Comparison of ENCODE assay signal across 25 mouse cellular contexts in the genomic region with DNA sequence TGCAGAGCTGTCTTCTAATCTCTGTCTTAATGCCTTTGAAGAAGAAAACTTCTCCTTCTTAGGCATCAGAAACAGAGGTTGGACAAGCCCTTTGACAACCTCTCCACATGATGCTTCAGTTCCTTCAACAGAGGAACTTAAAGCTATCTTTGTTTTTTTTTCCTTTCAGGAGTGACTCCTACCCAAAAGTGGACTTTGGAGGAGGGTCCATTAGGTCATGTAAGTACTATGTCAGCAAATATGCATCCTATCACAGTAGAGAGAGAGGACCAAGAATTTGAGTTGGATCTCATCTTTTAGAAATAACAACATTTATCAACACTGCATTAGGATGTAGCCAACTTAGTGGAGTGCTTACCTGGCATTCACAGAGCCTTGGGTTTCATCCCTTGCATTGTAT. TPM values are rescaled to one million over a fixed set of nuclear protein-coding genes. Genes with fewer than 3 reads are reported as not detected.
DNase-seq lines count a peak whose midpoint lies in the region; ATAC-seq and TF ChIP-seq lines count a peak whose summit lies in the region.
"Had no signal": no experiment of that assay in that cellular context is flagged by ENCODE, and none has a peak within 500 bp of the region (broad histone marks: within the 10 kb centered on the region; RNA-seq: fewer than 3 reads in every experiment).

No protein-coding gene starts in this region.

- no peaks in the 10 kb centered on the region for H3K27me3 ChIP-seq in kidney, adult 2 months (replicated peaks; ENCODE audit: control insufficient read depth, insufficient read depth, low read length)
- no peaks in the 10 kb centered on the region for H3K27me3 ChIP-seq in liver, adult 2 months (ENCODE audit: control insufficient read depth, insufficient read depth, low read length)
- H3K27me3 ChIP-seq in liver, embryonic 12.5 days (replicated peaks), result no peaks in the 10 kb centered on the region
- H3K27me3 ChIP-seq in small intestine, adult 2 months (ENCODE audit: control insufficient read depth, insufficient read depth, low read length), result no peaks in the 10 kb centered on the region
- H3K27me3 ChIP-seq in forebrain, embryonic 10.5 days (ENCODE audit: poor library complexity, severe bottlenecking), result no peaks in the 10 kb centered on the region
- H3K27me3 ChIP-seq: CH12.LX; embryonic facial prominence, embryonic 13.5 days; embryonic facial prominence, embryonic 15.5 days; forebrain, embryonic 13.5 days; forebrain, embryonic 15.5 days; Patski had no signal

- peak; percentile 64 for DNase-seq in kidney, adult 2 months
- no peak for DNase-seq in kidney, postnatal 25 days
- peak; percentile 34 for DNase-seq in liver, adult 2 months (ENCODE audit: extremely low read depth, low read depth, low spot score)
- DNase-seq in forebrain, embryonic 10.5 days (ENCODE audit: extremely low spot score, low spot score), result no peak
- DNase-seq: adrenal gland, adult 8-10 months; adrenal gland, postnatal 14 days; adrenal gland, postnatal 36 days; B cell, adult 2 months; cerebellum, adult 11 months; cerebellum, adult 18-20 months; cerebellum, adult 8-10 months; cerebellum, adult 9-11 months; cerebellum, postnatal 36 days; embryo, embryonic 11 days; forebrain, postnatal 0 days had no signal

- no peaks in the 10 kb centered on the region for H3K36me3 ChIP-seq in kidney, adult 2 months (ENCODE audit: control insufficient read depth, insufficient read depth, low read length)
- peaks cover 1% of the 10 kb centered on the region for H3K36me3 ChIP-seq in liver, adult 2 months (ENCODE audit: control insufficient read depth, insufficient read depth, low read length)
- H3K36me3 ChIP-seq in liver, embryonic 12.5 days, result no peaks in the 10 kb centered on the region
- peaks cover 6% of the 10 kb centered on the region for H3K36me3 ChIP-seq in small intestine, adult 2 months (ENCODE audit: control insufficient read depth, insufficient read depth, low read length)
- peaks cover 9% of the 10 kb centered on the region for H3K36me3 ChIP-seq in forebrain, embryonic 10.5 days (replicated peaks)
- H3K36me3 ChIP-seq: embryonic facial prominence, embryonic 15.5 days; G1E had no signal

- no peak for ATAC-seq in liver, embryonic 12.5 days
- ATAC-seq: forebrain, embryonic 13.5 days; forebrain, embryonic 15.5 days; forebrain, postnatal 0 days; Patski had no signal

- no peak overlapping the region for H3K9ac ChIP-seq in liver, adult 2 months (ENCODE audit: low read depth, low read length)
- no peak overlapping the region for H3K9ac ChIP-seq in liver, embryonic 12.5 days
- H3K9ac ChIP-seq: embryonic facial prominence, embryonic 13.5 days; embryonic facial prominence, embryonic 15.5 days; forebrain, embryonic 13.5 days; forebrain, embryonic 15.5 days; forebrain, postnatal 0 days had no signal

- no peak overlapping the region for H3K4me2 ChIP-seq in liver, embryonic 12.5 days
- H3K4me2 ChIP-seq: embryonic facial prominence, embryonic 13.5 days; embryonic facial prominence, embryonic 15.5 days; forebrain, embryonic 13.5 days; forebrain, embryonic 15.5 days had no signal

- H3K4me3 ChIP-seq in kidney, adult 2 months (ENCODE audit: insufficient read depth, low read depth, low read length), result no peak overlapping the region
- no peak overlapping the region for H3K4me3 ChIP-seq in liver, adult 2 months (ENCODE audit: insufficient read depth, low read depth, low read length)
- no peak overlapping the region for H3K4me3 ChIP-seq in liver, embryonic 12.5 days
- H3K4me3 ChIP-seq in small intestine, adult 2 months (ENCODE audit: low read depth, low read length), result no peak overlapping the region
- no peak overlapping the region for H3K4me3 ChIP-seq in forebrain, embryonic 10.5 days
- H3K4me3 ChIP-seq: embryonic facial prominence, embryonic 13.5 days; embryonic facial prominence, embryonic 15.5 days; erythroblast, embryonic 14.5 days; forebrain, embryonic 13.5 days; forebrain, embryonic 15.5 days had no signal

- no peak for TF ChIP-seq CTCF in kidney, adult 2 months (conservative IDR thresholded peaks at IDR 0.05; ENCODE audit: insufficient read depth, insufficient read length, low read depth, low read length)
- no peak for TF ChIP-seq CTCF in liver, adult 2 months (IDR thresholded peaks at IDR 0.05; ENCODE audit: low read depth, low read length)
- no peak for TF ChIP-seq CTCF in small intestine, adult 2 months (IDR thresholded peaks at IDR 0.05; ENCODE audit: extremely low read depth, insufficient read length, insufficient replicate concordance, low read depth, low read length)

- peaks cover 13% of the 10 kb centered on the region; the same call in 1 of the 2 replicates for H3K4me1 ChIP-seq in kidney, adult 2 months (ENCODE audit: control insufficient read depth, insufficient read depth, low read length)
- H3K4me1 ChIP-seq in liver, adult 2 months (ENCODE audit: control insufficient read depth, insufficient read depth, low read length), result no peaks in the 10 kb centered on the region; the same call in 1 of the 2 replicates
- H3K4me1 ChIP-seq in liver, embryonic 12.5 days, result no peaks in the 10 kb centered on the region
- H3K4me1 ChIP-seq in small intestine, adult 2 months (ENCODE audit: control insufficient read depth, insufficient read depth, insufficient read length, low read length), result peaks cover 40% of the 10 kb centered on the region; the same call in 1 of the 2 replicates
- H3K4me1 ChIP-seq in forebrain, embryonic 10.5 days, result no peaks in the 10 kb centered on the region
- H3K4me1 ChIP-seq: embryonic facial prominence, embryonic 13.5 days; embryonic facial prominence, embryonic 15.5 days; forebrain, embryonic 13.5 days; forebrain, embryonic 15.5 days had no signal

- H3K9me3 ChIP-seq in liver, embryonic 12.5 days (replicated peaks), result no peaks in the 10 kb centered on the region
- H3K9me3 ChIP-seq in forebrain, embryonic 10.5 days, result no peaks in the 10 kb centered on the region
- H3K9me3 ChIP-seq: embryonic facial prominence, embryonic 13.5 days; embryonic facial prominence, embryonic 15.5 days; forebrain, embryonic 13.5 days; forebrain, embryonic 15.5 days had no signal

- no peak overlapping the region for H3K27ac ChIP-seq in kidney, adult 2 months (ENCODE audit: insufficient read depth, low read depth, low read length)
- H3K27ac ChIP-seq in liver, adult 2 months (replicated peaks; ENCODE audit: insufficient read depth, low read depth, low read length), result no peak overlapping the region
- H3K27ac ChIP-seq in liver, embryonic 12.5 days, result no peak overlapping the region
- H3K27ac ChIP-seq in small intestine, adult 2 months (ENCODE audit: insufficient read depth, low read depth, low read length), result peak overlapping the region; percentile 96
- H3K27ac ChIP-seq in forebrain, embryonic 10.5 days, result no peak overlapping the region
- H3K27ac ChIP-seq: embryonic facial prominence, embryonic 13.5 days; embryonic facial prominence, embryonic 15.5 days; forebrain, embryonic 13.5 days; forebrain, embryonic 15.5 days had no signal

- no peak for TF ChIP-seq POLR2A in kidney, adult 2 months (IDR thresholded peaks at IDR 0.05; ENCODE audit: low read depth, low read length)
- no peak for TF ChIP-seq POLR2A in liver, adult 2 months (IDR thresholded peaks at IDR 0.05; ENCODE audit: extremely low read depth, insufficient read depth, low read length)
- no peak for TF ChIP-seq POLR2A in small intestine, adult 2 months (IDR thresholded peaks at IDR 0.05; ENCODE audit: low read depth, low read length)

- no peaks in the 10 kb centered on the region for H3K79me2 ChIP-seq in liver, adult 2 months (ENCODE audit: control insufficient read depth, insufficient read depth, low read length)

RNA-seq across cellular contexts. Expression of a gene that starts 44.8 kb away (rescaled TPM):
- 12.0 and 13.1 TPM in 2 replicates for polyA plus RNA-seq in kidney, adult 2 months (2012; rRNA removed)
- 3.8 and 4.2 TPM in 2 replicates for total RNA-seq in liver, adult 2 months (2014; rRNA removed)
- polyA plus RNA-seq in liver, adult 2 months (2012; rRNA removed), result 1.7 and 1.9 TPM in 2 replicates
- polyA plus RNA-seq in liver, embryonic 12.5 days (2016; fragmentation: Nextera tagmentation; extraction: Ambion mirVana), result 1.3 and 1.5 TPM in 2 replicates
- polyA plus RNA-seq in small intestine, adult 2 months (2012; rRNA removed), result 6.0 and 11.4 TPM in 2 replicates
- polyA plus RNA-seq in forebrain, embryonic 10.5 days (2016; fragmentation: Nextera tagmentation; extraction: Ambion mirVana), result 5.1 and 5.5 TPM in 2 replicates
- polyA plus RNA-seq: G1E had no signal

Comparison
In these comparisons a context has a peak if more than half of its experiments do, and no peak if none do; other contexts are left out.
1. DNase-seq: peak in kidney, adult 2 months (single experiment) and liver, adult 2 months (single experiment); none in kidney, postnatal 25 days (0 of 2) and forebrain, embryonic 10.5 days (single experiment).